Mouse (Mus musculus): ENCODE data around the gene Ttc34.

- no peak for TF ChIP-seq CTCF (IDR thresholded peaks at IDR 0.05; ENCODE audit: borderline replicate concordance, extremely low read depth, insufficient read depth, insufficient read length)
- no peak for TF ChIP-seq POLR2A (IDR thresholded peaks at IDR 0.05; ENCODE audit: borderline replicate concordance, extremely low read depth, insufficient read depth, insufficient read length, poor library complexity, severe bottlenecking)
Measured at GRCm38 (mm10) chr4:154838741-154839140, 1.5 kb downstream of the Ttc34 start.

All from brain, embryonic 14.5 days (tissue).